Mouse (Mus musculus) forebrain, embryonic 15.5 days (tissue): ENCODE data around the gene Mgat4a. TPM values are rescaled to one million over a fixed set of nuclear protein-coding genes. Genes with fewer than 3 reads are reported as not detected.

Experiments used
- ATAC-seq: fragments of 200-750 bp; cut with Nextera tagmentation; replicated peaks from 2 replicates; pipeline ENCODE4 v1.8.0; 2017; ENCODE audit warnings: mild to moderate bottlenecking, moderate TSS enrichment, moderate library complexity
- H3K27ac ChIP-seq: fragments of 300-500 bp; sonication (generic); replicated peaks from 2 replicates; pipeline ENCODE4 v1.5.1; 2015; ENCODE audit warnings: mild to moderate bottlenecking, inconsistent platforms
- H3K27me3 ChIP-seq: fragments of 300-500 bp; sonication (generic); 2 replicates; pipeline ENCODE4 v1.6.1; 2015; ENCODE audit warnings: inconsistent platforms
- H3K36me3 ChIP-seq: fragments of 300-500 bp; sonication (generic); 2 replicates; pipeline ENCODE4 v1.6.1; 2015; ENCODE audit warnings: mild to moderate bottlenecking, inconsistent platforms
- H3K4me1 ChIP-seq: fragments of 300-500 bp; sonication (generic); 2 replicates; pipeline ENCODE4 v1.6.1; 2015; ENCODE audit warnings: inconsistent platforms
- H3K4me2 ChIP-seq: fragments of 300-500 bp; sonication (generic); replicated peaks from 2 replicates; pipeline ENCODE4 v1.6.1; 2015; ENCODE audit warnings: mild to moderate bottlenecking, inconsistent platforms
- H3K4me3 ChIP-seq: fragments of 300-500 bp; sonication (generic); 2 replicates; pipeline ENCODE4 v1.5.1; 2015; ENCODE audit warnings: mild to moderate bottlenecking, inconsistent platforms
- H3K9ac ChIP-seq: fragments of 300-500 bp; sonication (generic); replicated peaks from 2 replicates; pipeline ENCODE4 v1.6.1; 2015; ENCODE audit warnings: mild to moderate bottlenecking, inconsistent platforms
- H3K9me3 ChIP-seq: fragments of 300-500 bp; sonication (generic); 2 replicates; pipeline ENCODE4 v1.6.1; 2016; ENCODE audit warnings: inconsistent platforms
- WGBS: fragments of 180-500 bp; shearing (Covaris S2); methylation state at CpG from one replicate; pipeline ENCODE4 v1.1.7; 2015; ENCODE audit warnings: mixed read lengths; 5-methylcytosine and 5-hydroxymethylcytosine counted together
- polyA plus RNA-seq: library from polyadenylated mRNA; unstranded; fragments of >200 nt; fragmentation: Nextera tagmentation; extraction: Ambion mirVana; gene quantifications from 2 replicates; pipeline ENCODE4 v1.2.1, GENCODE M21; 2015

The Mgat4a gene
- polyA plus RNA-seq, 1 experiment from 2014 or later: 7.2 TPM

DNA sequence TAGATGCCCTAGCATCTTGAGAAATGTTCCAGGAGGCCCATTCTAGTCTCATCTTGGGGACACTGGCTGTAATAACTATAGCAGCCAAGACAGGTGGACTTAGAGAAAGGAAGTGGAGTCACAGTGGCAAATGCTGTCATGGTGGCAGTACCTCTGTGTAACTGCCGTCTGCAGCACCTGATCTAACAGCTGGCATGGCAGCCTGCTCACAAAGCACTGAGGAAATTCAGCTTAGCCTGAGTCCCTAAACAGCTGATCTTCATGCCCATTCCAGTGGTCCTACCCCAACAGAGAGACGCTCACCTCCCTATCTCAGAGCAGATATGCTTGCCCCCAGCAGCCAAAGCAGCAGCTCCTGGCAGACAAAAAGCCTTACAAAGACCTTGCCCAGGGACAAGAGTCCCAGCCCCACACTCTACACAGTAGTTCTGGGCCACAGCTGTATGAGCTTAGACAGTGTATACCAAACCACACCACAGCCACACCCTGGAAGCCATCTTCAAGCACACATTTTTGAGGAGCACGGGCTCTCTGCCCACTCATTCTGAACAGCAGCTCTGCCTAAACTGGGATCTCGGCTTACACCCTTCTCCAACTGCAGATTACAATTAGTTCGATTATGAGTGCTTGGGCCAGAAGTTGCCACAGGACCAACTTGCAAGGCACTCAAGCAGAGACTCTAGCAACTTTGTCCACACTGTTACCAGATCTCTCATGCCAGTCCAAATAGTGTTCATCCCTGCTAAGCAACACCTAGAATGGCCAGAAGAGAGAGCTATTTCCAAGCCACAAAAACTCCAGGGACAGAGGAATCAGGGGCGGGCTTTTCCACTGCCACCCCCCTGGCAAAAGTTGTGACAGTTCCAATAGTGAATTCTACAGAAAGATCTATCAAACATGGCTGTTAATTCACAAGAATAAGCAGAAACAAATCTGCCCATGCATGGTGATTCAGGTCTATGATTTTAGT, 69.4 kb downstream of the Mgat4a start:
- Histone ChIP-seq H3K4me3 (no peak overlapping the region), H3K9me3 (no peaks in the 10 kb centered on the region), H3K4me2 (no peak overlapping the region), H3K27me3 (no peaks in the 10 kb centered on the region), H3K36me3 (no peaks in the 10 kb centered on the region), H3K4me1 (no peaks in the 10 kb centered on the region), H3K27ac (no peak overlapping the region), H3K9ac (no peak overlapping the region)
- 86% methylated on average over 6 of the region's 6 CpGs for WGBS
- no peak for ATAC-seq

DNA sequence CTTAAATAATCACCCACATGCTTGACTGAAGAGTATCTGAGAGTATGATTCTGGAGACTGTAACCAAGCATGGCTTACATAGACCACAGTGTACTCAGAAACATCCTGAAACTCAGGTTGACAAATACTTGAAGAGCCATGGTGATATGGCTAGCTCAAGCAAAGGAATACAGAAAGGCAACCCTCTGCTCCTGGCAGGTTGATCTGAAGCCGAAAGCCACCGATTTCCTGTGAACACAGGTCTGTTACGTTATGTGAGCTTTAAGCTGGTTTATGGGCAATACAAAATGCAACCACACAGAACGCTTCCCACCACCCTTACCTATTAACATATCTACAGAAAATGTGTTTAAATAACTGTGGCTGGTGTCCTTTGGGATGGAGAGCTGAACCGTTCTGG, 71.8 kb downstream of the Mgat4a start:
- H3K36me3 ChIP-seq: no peaks in the 10 kb centered on the region

DNA sequence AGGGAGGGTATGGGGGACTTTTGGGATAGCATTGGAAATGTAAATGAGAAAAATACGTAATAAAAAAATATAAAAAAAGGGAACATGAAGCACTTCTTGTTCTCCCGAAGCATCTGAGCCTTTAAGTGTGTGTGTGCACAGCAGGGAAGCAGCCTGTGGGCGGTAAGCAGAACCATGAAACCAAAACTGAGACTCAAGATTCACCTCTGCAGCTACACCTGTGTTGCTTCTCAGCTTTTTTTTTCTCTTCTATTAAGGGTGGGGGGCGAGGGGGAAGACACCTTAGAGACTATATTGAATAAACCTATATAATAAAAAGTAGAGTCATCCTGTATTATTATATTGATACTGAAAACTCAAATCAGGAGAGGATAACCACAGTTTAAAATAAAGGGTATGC, 73.0 kb downstream of the Mgat4a start:
- no peak overlapping the region for H3K27ac ChIP-seq
- no peaks in the 10 kb centered on the region for H3K4me1 ChIP-seq
- ATAC-seq: no peak
- WGBS: 89% methylated on average over 4 of the region's 4 CpGs
- H3K4me2 ChIP-seq: no peak overlapping the region
- H3K4me3 ChIP-seq: no peak overlapping the region
- H3K36me3 ChIP-seq: no peaks in the 10 kb centered on the region
- H3K27me3 ChIP-seq: no peaks in the 10 kb centered on the region
- H3K9me3 ChIP-seq: no peaks in the 10 kb centered on the region
- no peak overlapping the region for H3K9ac ChIP-seq

More for the DNA sequence above, 71.8 kb downstream of the Mgat4a start:
- H3K9ac ChIP-seq: no peak overlapping the region
- no peak overlapping the region for H3K27ac ChIP-seq
- no peaks in the 10 kb centered on the region for H3K4me1 ChIP-seq
- H3K4me3 ChIP-seq: no peak overlapping the region
- no peak for ATAC-seq
- WGBS: 96% methylated on average over 5 of the region's 5 CpGs
- H3K27me3 ChIP-seq: no peaks in the 10 kb centered on the region
- H3K9me3 ChIP-seq: no peaks in the 10 kb centered on the region
- no peak overlapping the region for H3K4me2 ChIP-seq

DNA sequence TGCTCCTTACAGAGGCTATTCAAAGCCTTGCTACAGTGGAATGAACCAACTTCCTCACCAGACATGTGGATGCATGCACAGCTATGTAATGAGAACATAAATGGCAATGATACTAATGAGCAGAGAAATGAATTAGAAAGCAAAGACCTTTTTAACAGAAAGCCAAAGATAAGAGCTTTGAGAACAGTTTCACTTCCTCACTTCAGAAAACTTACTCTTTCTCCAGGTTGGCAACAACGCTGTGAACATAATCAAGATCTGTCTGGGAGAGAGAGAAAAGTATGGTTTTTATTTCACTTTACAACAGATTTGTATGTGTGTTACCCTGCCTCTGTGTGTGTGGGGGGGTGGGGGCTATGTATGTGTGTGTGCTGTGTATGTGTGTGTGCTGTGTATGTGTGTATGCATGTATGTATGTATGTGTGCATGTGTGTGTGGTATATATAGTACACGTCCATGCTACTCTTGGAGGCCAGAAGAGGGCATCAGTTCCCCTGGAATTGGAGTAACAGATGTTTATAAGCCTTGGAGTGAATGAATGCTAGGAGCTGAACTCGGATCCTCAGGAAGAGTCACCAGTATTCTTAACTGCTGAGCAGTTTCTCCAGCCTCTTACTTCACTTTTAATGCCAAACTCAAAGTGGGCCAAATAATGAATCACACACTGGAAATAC, 74.4 kb downstream of the Mgat4a start:
- H3K4me1 ChIP-seq: no peaks in the 10 kb centered on the region
- H3K36me3 ChIP-seq: no peaks in the 10 kb centered on the region
- no peak for ATAC-seq
- no peak overlapping the region for H3K9ac ChIP-seq
- no peak overlapping the region for H3K27ac ChIP-seq
- WGBS: 82% methylated on average over 3 of the region's 3 CpGs
- no peaks in the 10 kb centered on the region for H3K27me3 ChIP-seq
- no peaks in the 10 kb centered on the region for H3K9me3 ChIP-seq
- H3K4me3 ChIP-seq: no peak overlapping the region
- no peak overlapping the region for H3K4me2 ChIP-seq

DNA sequence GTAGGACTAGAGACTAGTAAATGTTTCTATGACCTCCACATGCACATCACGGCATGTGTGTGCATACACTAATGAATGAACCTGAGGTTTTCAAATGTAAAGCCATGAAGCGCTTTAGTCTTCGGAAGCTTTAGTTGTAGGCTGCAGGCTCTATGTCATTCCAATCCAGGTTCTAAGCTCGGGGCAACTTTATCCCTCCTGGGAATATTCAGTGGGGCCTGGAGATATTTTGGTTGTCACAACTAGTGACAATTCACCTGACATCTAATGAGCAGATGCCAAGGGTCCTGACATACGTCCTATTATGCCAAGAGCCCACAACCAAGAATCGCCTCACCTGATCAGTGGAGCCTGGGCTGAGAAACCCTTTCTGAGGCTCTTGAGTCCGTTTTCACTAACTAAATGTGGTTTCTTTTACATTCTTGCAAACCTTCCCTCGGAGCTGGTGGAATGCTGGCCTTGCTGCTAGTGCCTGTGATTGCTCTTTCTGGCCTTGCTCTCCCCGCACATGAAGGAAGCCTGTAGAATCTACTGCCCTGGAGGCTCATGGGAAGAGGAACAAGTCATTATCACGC, 75.9 kb downstream of the Mgat4a start:
- H3K36me3 ChIP-seq: no peaks in the 10 kb centered on the region
- no peak overlapping the region for H3K4me2 ChIP-seq
- WGBS: 89% methylated on average over 10 of the region's 10 CpGs
- no peak for ATAC-seq
- no peak overlapping the region for H3K9ac ChIP-seq
- H3K4me1 ChIP-seq: no peaks in the 10 kb centered on the region
- no peak overlapping the region for H3K27ac ChIP-seq
- no peak overlapping the region for H3K4me3 ChIP-seq
- no peaks in the 10 kb centered on the region for H3K27me3 ChIP-seq
- no peaks in the 10 kb centered on the region for H3K9me3 ChIP-seq

DNA sequence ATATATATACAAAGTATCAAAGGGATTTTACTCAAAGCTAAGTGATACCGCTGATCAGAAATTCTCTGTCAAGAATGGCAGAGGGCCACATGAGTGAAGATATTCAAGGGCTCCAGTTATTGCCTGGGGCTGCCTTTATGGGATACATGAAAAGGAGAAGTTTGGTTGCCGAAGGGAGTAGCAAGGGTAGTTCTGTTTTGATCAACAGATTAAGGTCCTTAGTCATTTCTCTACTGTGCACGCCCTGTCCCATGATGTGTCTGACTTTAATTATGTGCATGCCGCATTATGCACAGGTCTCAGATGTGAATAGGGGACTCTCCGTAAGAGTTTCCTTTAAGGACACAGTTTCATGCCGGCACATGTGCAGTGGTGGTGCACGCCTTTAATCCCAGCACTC, 83.3 kb downstream of the Mgat4a start:
- Histone ChIP-seq H3K4me1 (no peaks in the 10 kb centered on the region), H3K4me2 (no peak overlapping the region), H3K27ac (no peak overlapping the region), H3K36me3 (no peaks in the 10 kb centered on the region), H3K27me3 (no peaks in the 10 kb centered on the region), H3K4me3 (no peak overlapping the region), H3K9me3 (no peaks in the 10 kb centered on the region), H3K9ac (no peak overlapping the region)
- WGBS: 89% methylated on average over 7 of the region's 7 CpGs
- ATAC-seq: no peak

DNA sequence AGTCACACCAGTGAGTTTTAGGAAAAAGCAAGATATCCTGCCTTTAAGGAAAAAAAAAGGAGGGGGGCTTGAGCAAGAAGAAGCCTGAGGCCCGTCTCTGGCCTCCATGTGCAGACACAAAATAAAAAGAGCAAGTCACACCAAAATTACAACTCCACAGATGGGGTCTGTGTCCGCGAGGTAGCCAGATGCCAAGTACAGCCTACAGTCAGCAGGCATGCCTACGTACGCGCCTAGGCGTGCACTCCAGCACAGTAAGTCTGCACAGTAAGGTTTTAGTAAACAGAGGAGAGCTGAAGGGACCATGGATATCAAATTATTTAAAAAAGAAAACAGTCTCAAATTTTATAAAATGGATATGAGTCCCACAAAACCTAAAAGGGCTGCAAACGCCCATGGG, 89.5 kb downstream of the Mgat4a start:
- no peak for ATAC-seq
- WGBS: 84% methylated on average over 8 of the region's 8 CpGs
- no peak overlapping the region for H3K4me2 ChIP-seq
- no peaks in the 10 kb centered on the region for H3K27me3 ChIP-seq
- no peak overlapping the region for H3K4me3 ChIP-seq
- H3K27ac ChIP-seq: no peak overlapping the region
- peaks cover 8% of the 10 kb centered on the region for H3K36me3 ChIP-seq
- H3K9ac ChIP-seq: no peak overlapping the region
- no peaks in the 10 kb centered on the region for H3K4me1 ChIP-seq
- H3K9me3 ChIP-seq: no peaks in the 10 kb centered on the region

DNA sequence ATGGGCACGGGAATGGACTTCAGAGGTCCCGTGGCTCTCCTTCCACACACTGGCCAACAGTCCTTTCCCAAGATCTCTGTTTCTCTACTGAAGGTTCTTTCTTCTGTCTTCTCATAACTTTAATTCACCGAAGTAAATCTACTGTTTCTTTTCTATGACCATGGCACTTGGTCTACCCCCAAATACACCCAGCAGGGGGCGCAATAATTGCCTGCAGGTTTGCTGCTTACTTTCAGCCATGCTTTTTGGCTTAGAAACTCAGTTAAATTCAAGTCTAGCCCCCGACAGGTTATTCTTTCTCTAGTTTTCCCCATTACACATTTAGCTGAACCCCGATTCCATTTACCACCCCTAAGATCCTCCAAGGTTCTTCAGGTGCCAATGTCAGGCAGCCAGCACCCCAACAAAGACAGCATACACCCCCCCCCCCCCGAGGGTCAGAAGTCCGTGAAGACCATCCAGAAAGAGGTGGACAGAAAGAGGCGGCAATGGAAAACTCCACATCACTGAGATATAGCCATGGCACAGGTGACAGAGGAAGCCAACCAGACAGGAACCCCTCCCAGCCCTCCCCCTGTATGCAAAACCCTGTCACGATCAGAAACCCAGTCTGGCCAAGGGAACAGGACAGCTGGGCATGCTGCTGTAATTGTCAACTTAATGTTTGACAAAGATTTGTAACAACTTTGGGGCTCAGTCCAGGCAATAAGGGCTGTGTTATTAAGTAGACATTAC, 92.3 kb downstream of the Mgat4a start:
- no peaks in the 10 kb centered on the region for H3K27me3 ChIP-seq
- H3K4me1 ChIP-seq: no peaks in the 10 kb centered on the region
- WGBS: 82% methylated on average over 10 of the region's 10 CpGs
- H3K36me3 ChIP-seq: peaks cover 8% of the 10 kb centered on the region
- ATAC-seq: no peak
- no peak overlapping the region for H3K4me3 ChIP-seq
- H3K9me3 ChIP-seq: no peaks in the 10 kb centered on the region
- no peak overlapping the region for H3K27ac ChIP-seq
- H3K4me2 ChIP-seq: no peak overlapping the region
- H3K9ac ChIP-seq: no peak overlapping the region

DNA sequence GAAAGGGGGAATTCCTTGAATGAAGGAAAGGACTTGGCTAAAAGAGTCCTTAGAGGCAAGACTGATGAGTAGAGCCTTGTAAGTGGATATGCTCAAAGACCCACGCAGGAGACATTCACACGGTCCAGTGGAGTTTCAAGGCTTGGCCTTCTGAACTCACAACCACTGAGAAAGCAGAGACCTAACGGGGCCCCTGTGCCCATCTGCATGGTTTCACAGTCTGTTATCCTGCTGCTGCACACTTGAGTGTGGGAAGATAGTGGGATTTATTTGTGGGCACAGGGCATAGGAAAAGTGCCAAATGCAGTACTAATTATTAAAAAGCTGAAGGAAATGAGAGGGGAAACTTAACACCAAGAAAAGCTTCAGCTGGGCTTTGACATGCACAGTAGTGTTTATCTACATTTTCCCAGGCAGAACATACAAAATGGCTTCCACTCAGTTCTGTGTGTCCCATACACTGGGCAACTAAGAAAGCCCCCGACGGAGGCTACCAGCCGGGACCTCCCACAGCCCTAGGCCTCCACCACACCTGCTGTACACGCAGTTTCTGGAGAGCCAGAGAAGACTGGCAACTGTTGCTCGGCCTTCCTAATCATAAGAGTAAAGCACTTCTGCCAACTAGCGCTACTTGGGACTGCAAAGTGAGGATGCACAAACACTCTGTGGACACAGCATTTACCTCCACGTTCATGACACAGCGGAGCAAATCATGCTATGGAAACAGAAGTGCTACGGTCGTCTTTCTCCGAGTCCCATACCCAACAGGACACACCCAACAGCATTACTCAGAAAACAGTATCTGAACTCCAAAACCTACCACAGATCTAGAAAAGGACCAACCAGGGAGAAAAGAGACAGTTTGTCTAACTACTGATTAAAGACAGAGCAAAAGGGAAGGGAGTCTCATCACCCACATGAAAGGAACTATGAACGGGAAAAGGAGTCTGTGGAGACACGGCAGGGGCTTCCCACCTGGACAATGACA, 97.7 kb downstream of the Mgat4a start:
- Histone ChIP-seq H3K27ac (no peak overlapping the region), H3K27me3 (no peaks in the 10 kb centered on the region), H3K36me3 (peaks cover 30% of the 10 kb centered on the region), H3K4me2 (no peak overlapping the region), H3K4me1 (no peaks in the 10 kb centered on the region), H3K9me3 (no peaks in the 10 kb centered on the region), H3K4me3 (no peak overlapping the region), H3K9ac (no peak overlapping the region)
- 94% methylated on average over 16 of the region's 16 CpGs for WGBS
- ATAC-seq: no peak

DNA sequence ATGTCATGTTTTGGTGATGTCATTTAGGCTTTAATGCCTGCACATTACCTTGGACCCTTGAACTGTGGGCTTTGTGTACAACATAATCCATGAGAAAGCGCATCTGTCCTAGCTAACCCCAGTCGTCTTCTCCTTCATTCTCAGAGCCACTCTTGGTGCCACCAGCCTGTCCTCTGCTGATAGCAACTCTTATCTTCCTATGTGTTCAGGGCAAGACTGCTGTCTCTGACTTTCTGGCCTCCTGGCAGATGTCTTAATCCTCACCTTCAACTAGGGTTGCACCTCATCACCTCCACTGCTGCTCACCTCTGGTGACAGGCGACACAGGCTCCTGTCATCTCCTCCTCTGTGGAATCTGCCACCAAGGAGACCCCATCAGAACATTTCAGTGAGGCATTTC, 104.4 kb downstream of the Mgat4a start:
- 90% methylated on average over 3 of the region's 3 CpGs for WGBS
- Histone ChIP-seq H3K4me2 (no peak overlapping the region), H3K9ac (no peak overlapping the region), H3K27me3 (no peaks in the 10 kb centered on the region), H3K27ac (no peak overlapping the region), H3K9me3 (no peaks in the 10 kb centered on the region), H3K36me3 (peaks cover 76% of the 10 kb centered on the region), H3K4me3 (no peak overlapping the region), H3K4me1 (peaks cover 17% of the 10 kb centered on the region)
- no peak for ATAC-seq

DNA sequence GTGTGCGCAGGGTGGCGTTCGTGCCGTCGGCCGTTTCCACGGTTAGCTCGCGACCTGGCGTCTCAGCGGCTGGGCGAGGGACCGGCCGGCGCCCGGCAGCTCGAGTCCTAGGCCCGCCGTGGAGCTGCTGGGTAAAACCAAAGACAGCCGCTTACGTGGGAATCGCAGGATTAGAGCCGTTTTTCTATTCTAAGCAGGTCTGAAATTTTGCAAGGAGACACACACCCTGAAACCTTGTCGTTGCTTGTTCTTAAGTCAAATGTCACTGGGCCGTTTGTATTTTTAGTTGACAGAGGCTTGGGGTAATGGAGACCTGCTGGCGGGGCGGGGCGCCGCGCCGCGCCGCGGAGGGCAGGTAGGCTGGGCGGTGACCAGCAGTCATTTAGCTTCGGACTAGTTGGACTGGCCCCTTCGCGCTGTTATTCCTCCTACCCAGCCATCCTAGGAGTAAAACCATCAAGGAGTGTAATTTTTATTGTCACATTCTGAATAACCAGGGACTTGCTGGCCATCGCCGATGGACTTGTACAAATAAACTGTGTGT, 110.4 kb downstream of the Mgat4a start:
- Histone ChIP-seq H3K9ac (peak overlapping the region; percentile 97), H3K4me2 (peak overlapping the region; percentile 95), H3K4me3 (peak overlapping the region; percentile 99), H3K9me3 (no peaks in the 10 kb centered on the region), H3K27ac (peak overlapping the region; percentile 81), H3K4me1 (peaks cover 40% of the 10 kb centered on the region), H3K27me3 (no peaks in the 10 kb centered on the region), H3K36me3 (peaks cover 36% of the 10 kb centered on the region)
- ATAC-seq: peak; percentile 12
- WGBS: 2% methylated on average over 40 of the region's 40 CpGs
